Mouse (Mus musculus) stomach, postnatal 0 days (tissue): ENCODE measurements around the gene Rabep1.

Experiments
- CTCF ChIP-seq: IDR thresholded peaks from 2 replicates; pipeline ENCODE4 v1.5.1; 2016; ENCODE audit warnings: antibody characterized with exemption, low read depth, mild to moderate bottlenecking, moderate library complexity
- EP300 ChIP-seq: optimal IDR thresholded peaks from 2 replicates; pipeline ENCODE3; 2016; ENCODE audit warnings: antibody characterized with exemption

DNA sequence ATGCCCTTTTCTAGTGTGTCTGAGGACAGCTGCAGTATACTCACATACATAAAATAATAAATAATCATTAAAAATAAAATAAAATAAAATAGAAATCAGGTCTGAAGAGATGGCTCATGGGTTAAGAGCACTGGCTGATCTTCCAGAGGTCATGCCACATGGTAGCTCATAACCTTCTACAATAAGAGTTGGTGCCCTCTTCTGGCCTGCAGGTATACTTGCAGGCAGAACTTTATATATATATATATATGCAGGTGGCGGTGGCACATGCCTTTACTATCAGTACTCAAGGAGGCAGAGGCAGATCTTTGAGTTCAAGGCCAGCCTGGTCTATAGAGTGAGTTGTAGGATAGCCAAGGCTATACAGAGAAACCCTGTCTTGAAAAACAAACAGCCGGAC, 18.4 kb upstream of the Rabep1 start:
- peak; percentile 33; the same call in 1 of the 2 replicates for TF ChIP-seq CTCF
- no peak for TF ChIP-seq EP300
